Mouse (Mus musculus): ENCODE results near the gene Tada2b. TPM values are rescaled to one million over a fixed set of nuclear protein-coding genes. Genes with fewer than 3 reads are reported as not detected.

Gene Tada2b
- polyA plus RNA-seq, 1 experiment, result 17.0 TPM

- DNase-seq, result peak; percentile 79
- Histone ChIP-seq H3K27ac (ENCODE audit: insufficient read depth, low read depth, low read length) (no peak overlapping the region), H3K4me1 (ENCODE audit: control insufficient read depth, insufficient read depth, low read length) (peaks cover 43% of the 10 kb centered on the region), H3K36me3 (ENCODE audit: control insufficient read depth, insufficient read depth, low read length) (peaks cover 12% of the 10 kb centered on the region; the same call in 1 of the 2 replicates), H3K27me3 (replicated peaks; ENCODE audit: control insufficient read depth, insufficient read depth, low read length) (no peaks in the 10 kb centered on the region), H3K4me3 (ENCODE audit: insufficient read depth, low read depth, low read length) (no peak overlapping the region)
- TF ChIP-seq POLR2A (IDR thresholded peaks at IDR 0.05; ENCODE audit: low read depth, low read length) (no peak), CTCF (conservative IDR thresholded peaks at IDR 0.05; ENCODE audit: insufficient read depth, insufficient read length, low read depth, low read length) (peak; percentile 85)
- WGBS, result 84% methylated on average over 5 of the region's 5 CpGs
Measured at GRCm38 (mm10) chr5:36474283-36474682, 9.8 kb downstream of the Tada2b start.

GRCm38 (mm10) chr5:36472876-36473655, 11.0 kb downstream of the Tada2b start:
- TF ChIP-seq CTCF (conservative IDR thresholded peaks at IDR 0.05; ENCODE audit: insufficient read depth, insufficient read length, low read depth, low read length) (no peak), POLR2A (IDR thresholded peaks at IDR 0.05; ENCODE audit: low read depth, low read length) (no peak)
- H3K4me1 ChIP-seq (ENCODE audit: control insufficient read depth, insufficient read depth, low read length), result peaks cover 34% of the 10 kb centered on the region
- H3K4me3 ChIP-seq (ENCODE audit: insufficient read depth, low read depth, low read length), result no peak overlapping the region
- H3K27ac ChIP-seq (ENCODE audit: insufficient read depth, low read depth, low read length), result 0 out of 2 replicates have a peak overlapping the region, but pooled peaks have one; percentile 18
- 44% methylated on average over 4 of the region's 4 CpGs for whole genome bisulfite sequencing
- DNase-seq, result peak; percentile 58
- no peaks in the 10 kb centered on the region for H3K27me3 ChIP-seq (replicated peaks; ENCODE audit: control insufficient read depth, insufficient read depth, low read length)
- peaks cover 12% of the 10 kb centered on the region; the same call in 1 of the 2 replicates for H3K36me3 ChIP-seq (ENCODE audit: control insufficient read depth, insufficient read depth, low read length)

- 64% methylated on average over 8 of the region's 8 CpGs for WGBS
- H3K4me1 ChIP-seq (ENCODE audit: control insufficient read depth, insufficient read depth, low read length), result peaks cover 40% of the 10 kb centered on the region
Measured at GRCm38 (mm10) chr5:36471206-36471605, 12.9 kb downstream of the Tada2b start.

GRCm38 (mm10) chr5:36465889-36466288, 18.2 kb downstream of the Tada2b start:
- TF ChIP-seq CTCF (conservative IDR thresholded peaks at IDR 0.05; ENCODE audit: insufficient read depth, insufficient read length, low read depth, low read length), result no peak
- no peak for TF ChIP-seq POLR2A (IDR thresholded peaks at IDR 0.05; ENCODE audit: low read depth, low read length)
- Histone ChIP-seq H3K27me3 (replicated peaks; ENCODE audit: control insufficient read depth, insufficient read depth, low read length) (no peaks in the 10 kb centered on the region), H3K36me3 (ENCODE audit: control insufficient read depth, insufficient read depth, low read length) (peaks cover 6% of the 10 kb centered on the region; the same call in 1 of the 2 replicates), H3K27ac (ENCODE audit: insufficient read depth, low read depth, low read length) (peak overlapping the region; percentile 70), H3K4me3 (ENCODE audit: insufficient read depth, low read depth, low read length) (peak overlapping the region; percentile 89), H3K4me1 (ENCODE audit: control insufficient read depth, insufficient read depth, low read length) (peaks cover 22% of the 10 kb centered on the region; the same call in 1 of the 2 replicates)
- DNase-seq, result no peak
- 6% methylated on average over 8 of the region's 8 CpGs for WGBS

More at GRCm38 (mm10) chr5:36471206-36471605, 12.9 kb downstream of the Tada2b start:
- Histone ChIP-seq H3K27me3 (replicated peaks; ENCODE audit: control insufficient read depth, insufficient read depth, low read length) (no peaks in the 10 kb centered on the region), H3K27ac (ENCODE audit: insufficient read depth, low read depth, low read length) (peak overlapping the region; percentile 76), H3K36me3 (ENCODE audit: control insufficient read depth, insufficient read depth, low read length) (peaks cover 12% of the 10 kb centered on the region; the same call in 1 of the 2 replicates), H3K4me3 (ENCODE audit: insufficient read depth, low read depth, low read length) (no peak overlapping the region)
- DNase-seq, result peak; percentile 88
- no peak for TF ChIP-seq CTCF (conservative IDR thresholded peaks at IDR 0.05; ENCODE audit: insufficient read depth, insufficient read length, low read depth, low read length)
- TF ChIP-seq POLR2A (IDR thresholded peaks at IDR 0.05; ENCODE audit: low read depth, low read length), result no peak

- WGBS, result under 1% methylated on average over 68 of the region's 68 CpGs
- peak; percentile 100 for DNase-seq
Measured at GRCm38 (mm10) chr5:36464709-36465661, 19.1 kb downstream of the Tada2b start, which contains the start of gene Grpel1. Gene Grpel1 (plus strand): TSS chr5:36464998.

GRCm38 (mm10) chr5:36463391-36463790, 20.7 kb downstream of the Tada2b start:
- TF ChIP-seq POLR2A (IDR thresholded peaks at IDR 0.05; ENCODE audit: low read depth, low read length), result no peak
- TF ChIP-seq CTCF (conservative IDR thresholded peaks at IDR 0.05; ENCODE audit: insufficient read depth, insufficient read length, low read depth, low read length), result no peak
- H3K4me3 ChIP-seq (ENCODE audit: insufficient read depth, low read depth, low read length), result no peak overlapping the region
- 43% methylated on average over 5 of the region's 5 CpGs for WGBS
- no peak overlapping the region for H3K27ac ChIP-seq (ENCODE audit: insufficient read depth, low read depth, low read length)
- peaks cover 10% of the 10 kb centered on the region; the same call in 1 of the 2 replicates for H3K4me1 ChIP-seq (ENCODE audit: control insufficient read depth, insufficient read depth, low read length)
- H3K36me3 ChIP-seq (ENCODE audit: control insufficient read depth, insufficient read depth, low read length), result no peaks in the 10 kb centered on the region
- no peaks in the 10 kb centered on the region for H3K27me3 ChIP-seq (replicated peaks; ENCODE audit: control insufficient read depth, insufficient read depth, low read length)
- DNase-seq, result no peak

More at GRCm38 (mm10) chr5:36464709-36465661, 19.1 kb downstream of the Tada2b start, which contains the start of gene Grpel1:
- H3K27ac ChIP-seq (ENCODE audit: insufficient read depth, low read depth, low read length), result peak within 1 kb of the TSS; percentile 70
- H3K36me3 ChIP-seq (ENCODE audit: control insufficient read depth, insufficient read depth, low read length), result peaks cover 3% of the 10 kb centered on the region; the same call in 1 of the 2 replicates
- peak; percentile 49 for TF ChIP-seq POLR2A (IDR thresholded peaks at IDR 0.05; ENCODE audit: low read depth, low read length)
- no peak for TF ChIP-seq CTCF (conservative IDR thresholded peaks at IDR 0.05; ENCODE audit: insufficient read depth, insufficient read length, low read depth, low read length)
- H3K4me1 ChIP-seq (ENCODE audit: control insufficient read depth, insufficient read depth, low read length), result peaks cover 16% of the 10 kb centered on the region; the same call in 1 of the 2 replicates
- H3K27me3 ChIP-seq (replicated peaks; ENCODE audit: control insufficient read depth, insufficient read depth, low read length), result no peaks in the 10 kb centered on the region
- peak within 1 kb of the TSS; percentile 89 for H3K4me3 ChIP-seq (ENCODE audit: insufficient read depth, low read depth, low read length)

Data from kidney, adult 2 months (tissue).